Mouse (Mus musculus): ENCODE results near the gene Acaa1b. TPM values are rescaled to one million over a fixed set of nuclear protein-coding genes. Genes with fewer than 3 reads are reported as not detected.

Acaa1b gene
- polyA plus RNA-seq (2015; fragmentation: Nextera tagmentation; extraction: Ambion mirVana), result 2.8 and 4.5 TPM in 2 replicates

- Histone ChIP-seq H3K9me3 (replicated peaks; ENCODE audit: control insufficient read depth, low read length, poor library complexity, severe bottlenecking) (no peaks in the 10 kb centered on the region), H3K36me3 (ENCODE audit: control insufficient read depth, insufficient read depth, low read length) (no peaks in the 10 kb centered on the region), H3K27ac (ENCODE audit: low read length) (no peak within 1 kb of the TSS), H3K4me3 (ENCODE audit: low read depth, low read length) (peak within 1 kb of the TSS; percentile 53), H3K9ac (ENCODE audit: low read depth, low read length) (peak within 1 kb of the TSS; percentile 62), H3K27me3 (ENCODE audit: control insufficient read depth, insufficient read depth, low read depth, low read length) (peaks cover 12% of the 10 kb centered on the region), H3K4me2 (ENCODE audit: low read length) (peak within 1 kb of the TSS; percentile 54), H3K4me1 (ENCODE audit: control insufficient read depth, insufficient read depth, low read length) (no peaks in the 10 kb centered on the region)
- 1% methylated on average over 51 of the region's 65 CpGs for WGBS
- ATAC-seq, result peak; percentile 94
Observed at GRCm38 (mm10) chr9:119156278-119157201, at the start of gene Acaa1b. Gene Acaa1b, minus strand, starts transcription at chr9:119157093.

- Histone ChIP-seq H3K27ac (ENCODE audit: low read length) (no peak overlapping the region), H3K27me3 (ENCODE audit: control insufficient read depth, insufficient read depth, low read depth, low read length) (no peaks in the 10 kb centered on the region), H3K36me3 (ENCODE audit: control insufficient read depth, insufficient read depth, low read length) (no peaks in the 10 kb centered on the region), H3K4me3 (ENCODE audit: low read depth, low read length) (no peak overlapping the region), H3K9ac (ENCODE audit: low read depth, low read length) (no peak overlapping the region), H3K9me3 (replicated peaks; ENCODE audit: control insufficient read depth, low read length, poor library complexity, severe bottlenecking) (peaks cover 2% of the 10 kb centered on the region; the same call in 1 of the 2 replicates), H3K4me2 (ENCODE audit: low read length) (no peak overlapping the region), H3K4me1 (ENCODE audit: control insufficient read depth, insufficient read depth, low read length) (no peaks in the 10 kb centered on the region)
- 67% methylated on average over 2 of the region's 2 CpGs for WGBS
- ATAC-seq, result no peak
Observed at GRCm38 (mm10) chr9:119206666-119207065, 49.8 kb upstream of the Acaa1b start.

GRCm38 (mm10) chr9:119205756-119206155, 48.9 kb upstream of the Acaa1b start:
- no peaks in the 10 kb centered on the region for H3K36me3 ChIP-seq (ENCODE audit: control insufficient read depth, insufficient read depth, low read length)
- no peak overlapping the region for H3K4me3 ChIP-seq (ENCODE audit: low read depth, low read length)
- 93% methylated on average over 5 of the region's 5 CpGs for WGBS
- no peak overlapping the region for H3K9ac ChIP-seq (ENCODE audit: low read depth, low read length)
- no peak overlapping the region for H3K27ac ChIP-seq (ENCODE audit: low read length)
- H3K9me3 ChIP-seq (replicated peaks; ENCODE audit: control insufficient read depth, low read length, poor library complexity, severe bottlenecking), result peaks cover 2% of the 10 kb centered on the region; the same call in 1 of the 2 replicates
- no peak for ATAC-seq
- H3K4me2 ChIP-seq (ENCODE audit: low read length), result no peak overlapping the region
- H3K4me1 ChIP-seq (ENCODE audit: control insufficient read depth, insufficient read depth, low read length), result no peaks in the 10 kb centered on the region
- H3K27me3 ChIP-seq (ENCODE audit: control insufficient read depth, insufficient read depth, low read depth, low read length), result no peaks in the 10 kb centered on the region

GRCm38 (mm10) chr9:119203617-119204016, 46.7 kb upstream of the Acaa1b start:
- H3K4me2 ChIP-seq (ENCODE audit: low read length), result no peak overlapping the region
- no peak for ATAC-seq
- H3K9me3 ChIP-seq (replicated peaks; ENCODE audit: control insufficient read depth, low read length, poor library complexity, severe bottlenecking), result peaks cover 2% of the 10 kb centered on the region; the same call in 1 of the 2 replicates
- H3K27me3 ChIP-seq (ENCODE audit: control insufficient read depth, insufficient read depth, low read depth, low read length), result no peaks in the 10 kb centered on the region
- no peak overlapping the region for H3K4me3 ChIP-seq (ENCODE audit: low read depth, low read length)
- no peak overlapping the region for H3K27ac ChIP-seq (ENCODE audit: low read length)
- WGBS, result 96% methylated on average over 9 of the region's 9 CpGs
- H3K36me3 ChIP-seq (ENCODE audit: control insufficient read depth, insufficient read depth, low read length), result no peaks in the 10 kb centered on the region
- no peak overlapping the region for H3K9ac ChIP-seq (ENCODE audit: low read depth, low read length)
- H3K4me1 ChIP-seq (ENCODE audit: control insufficient read depth, insufficient read depth, low read length), result no peaks in the 10 kb centered on the region

- WGBS, result 87% methylated on average over 5 of the region's 5 CpGs
- Histone ChIP-seq H3K27ac (ENCODE audit: low read length) (no peak overlapping the region), H3K4me1 (ENCODE audit: control insufficient read depth, insufficient read depth, low read length) (no peaks in the 10 kb centered on the region), H3K36me3 (ENCODE audit: control insufficient read depth, insufficient read depth, low read length) (no peaks in the 10 kb centered on the region), H3K4me3 (ENCODE audit: low read depth, low read length) (no peak overlapping the region), H3K9ac (ENCODE audit: low read depth, low read length) (no peak overlapping the region), H3K27me3 (ENCODE audit: control insufficient read depth, insufficient read depth, low read depth, low read length) (no peaks in the 10 kb centered on the region), H3K9me3 (replicated peaks; ENCODE audit: control insufficient read depth, low read length, poor library complexity, severe bottlenecking) (peaks cover 2% of the 10 kb centered on the region; the same call in 1 of the 2 replicates), H3K4me2 (ENCODE audit: low read length) (no peak overlapping the region)
- no peak for ATAC-seq
Observed at GRCm38 (mm10) chr9:119201653-119202052, 44.8 kb upstream of the Acaa1b start.

- H3K27ac ChIP-seq (ENCODE audit: low read length), result no peak overlapping the region
- H3K36me3 ChIP-seq (ENCODE audit: control insufficient read depth, insufficient read depth, low read length), result no peaks in the 10 kb centered on the region
- H3K4me2 ChIP-seq (ENCODE audit: low read length), result no peak overlapping the region
- H3K27me3 ChIP-seq (ENCODE audit: control insufficient read depth, insufficient read depth, low read depth, low read length), result no peaks in the 10 kb centered on the region
- peaks cover 2% of the 10 kb centered on the region; the same call in 1 of the 2 replicates for H3K9me3 ChIP-seq (replicated peaks; ENCODE audit: control insufficient read depth, low read length, poor library complexity, severe bottlenecking)
- no peak for ATAC-seq
- H3K4me3 ChIP-seq (ENCODE audit: low read depth, low read length), result no peak overlapping the region
- WGBS, result 74% methylated on average over 10 of the region's 10 CpGs
- H3K4me1 ChIP-seq (ENCODE audit: control insufficient read depth, insufficient read depth, low read length), result no peaks in the 10 kb centered on the region
- H3K9ac ChIP-seq (ENCODE audit: low read depth, low read length), result no peak overlapping the region
Observed at GRCm38 (mm10) chr9:119199151-119199861, 42.4 kb upstream of the Acaa1b start.

GRCm38 (mm10) chr9:119192202-119192990, 35.5 kb upstream of the Acaa1b start:
- ATAC-seq, result no peak
- Histone ChIP-seq H3K4me1 (ENCODE audit: control insufficient read depth, insufficient read depth, low read length) (no peaks in the 10 kb centered on the region), H3K27ac (ENCODE audit: low read length) (no peak overlapping the region), H3K27me3 (ENCODE audit: control insufficient read depth, insufficient read depth, low read depth, low read length) (no peaks in the 10 kb centered on the region), H3K4me2 (ENCODE audit: low read length) (no peak overlapping the region), H3K4me3 (ENCODE audit: low read depth, low read length) (no peak overlapping the region), H3K9ac (ENCODE audit: low read depth, low read length) (no peak overlapping the region), H3K36me3 (ENCODE audit: control insufficient read depth, insufficient read depth, low read length) (no peaks in the 10 kb centered on the region), H3K9me3 (replicated peaks; ENCODE audit: control insufficient read depth, low read length, poor library complexity, severe bottlenecking) (no peaks in the 10 kb centered on the region)
- 36% methylated on average over 11 of the region's 11 CpGs for WGBS

- 64% methylated on average over 3 of the region's 3 CpGs for WGBS
- no peak overlapping the region for H3K9ac ChIP-seq (ENCODE audit: low read depth, low read length)
- H3K4me1 ChIP-seq (ENCODE audit: control insufficient read depth, insufficient read depth, low read length), result no peaks in the 10 kb centered on the region
- H3K27me3 ChIP-seq (ENCODE audit: control insufficient read depth, insufficient read depth, low read depth, low read length), result no peaks in the 10 kb centered on the region
- no peak for ATAC-seq
- H3K4me3 ChIP-seq (ENCODE audit: low read depth, low read length), result no peak overlapping the region
- H3K27ac ChIP-seq (ENCODE audit: low read length), result no peak overlapping the region
- H3K4me2 ChIP-seq (ENCODE audit: low read length), result no peak overlapping the region
- H3K36me3 ChIP-seq (ENCODE audit: control insufficient read depth, insufficient read depth, low read length), result no peaks in the 10 kb centered on the region
- no peaks in the 10 kb centered on the region for H3K9me3 ChIP-seq (replicated peaks; ENCODE audit: control insufficient read depth, low read length, poor library complexity, severe bottlenecking)
Observed at GRCm38 (mm10) chr9:119181241-119181728, 24.4 kb upstream of the Acaa1b start.

Data from midbrain, embryonic 16.5 days (tissue).